Mouse (Mus musculus) thymus, adult 2 months (tissue): ENCODE measurements around the gene Meis2. TPM values are rescaled to one million over a fixed set of nuclear protein-coding genes. Genes with fewer than 3 reads are reported as not detected.

ENCODE experiments used
- DNase-seq: peaks from one replicate; pipeline ENCODE4 v3.0.0; 2021
- H3K27ac ChIP-seq: fragments of 200-500 bp; 2 replicates; pipeline ENCODE4 v1.5.1; 2012; ENCODE audit warnings: low read length, control low read depth; ENCODE audit not compliant: control insufficient read depth, insufficient read depth
- H3K27me3 ChIP-seq: fragments of 200-500 bp; 2 replicates; pipeline ENCODE4 v1.6.1; 2012; ENCODE audit warnings: mild to moderate bottlenecking, low read length, moderate library complexity, mixed read lengths; ENCODE audit not compliant: control insufficient read depth, insufficient read depth
- H3K36me3 ChIP-seq: fragments of 200-500 bp; 2 replicates; pipeline ENCODE4 v1.6.1; 2012; ENCODE audit warnings: mild to moderate bottlenecking, low read length, moderate library complexity; ENCODE audit not compliant: control insufficient read depth, insufficient read depth
- H3K4me1 ChIP-seq: fragments of 200-500 bp; replicated peaks from 2 replicates; pipeline ENCODE4 v1.6.1; 2012; ENCODE audit warnings: low read length; ENCODE audit not compliant: control insufficient read depth, insufficient read depth
- H3K4me3 ChIP-seq: fragments of 200-500 bp; 2 replicates; pipeline ENCODE4 v1.5.1; 2012; ENCODE audit warnings: mild to moderate bottlenecking, low read length, control low read depth, moderate library complexity; ENCODE audit not compliant: control insufficient read depth, insufficient read depth
- CTCF ChIP-seq: fragments of 200-500 bp; IDR thresholded peaks from 2 replicates; pipeline ENCODE4 v1.5.1; 2012; ENCODE audit warnings: mild to moderate bottlenecking, control low read depth, low read length, moderate library complexity, borderline replicate concordance; ENCODE audit not compliant: control insufficient read depth, poor library complexity, insufficient read depth; ENCODE audit errors: extremely low read depth
- POLR2A ChIP-seq: fragments of 200-500 bp; IDR thresholded peaks from 2 replicates; pipeline ENCODE4 v1.6.1; 2012; ENCODE audit warnings: mild to moderate bottlenecking, low read length, control low read depth, moderate library complexity; ENCODE audit not compliant: control insufficient read depth, poor library complexity, insufficient read depth; ENCODE audit errors: extremely low read depth
- WGBS: fragments of 180-500 bp; shearing (Covaris S2); methylation state at CpG from one replicate; pipeline ENCODE4 v1.1.7; 2018; 5-methylcytosine and 5-hydroxymethylcytosine counted together
- polyA plus RNA-seq: library from polyadenylated mRNA; depleted of rRNA; stranded (reverse); fragments of >200 nt; gene quantifications from 2 replicates; pipeline ENCODE4 v1.2.3, GENCODE M21; 2012

Gene Meis2
- polyA plus RNA-seq, 1 experiment = 10.5 TPM

DNA sequence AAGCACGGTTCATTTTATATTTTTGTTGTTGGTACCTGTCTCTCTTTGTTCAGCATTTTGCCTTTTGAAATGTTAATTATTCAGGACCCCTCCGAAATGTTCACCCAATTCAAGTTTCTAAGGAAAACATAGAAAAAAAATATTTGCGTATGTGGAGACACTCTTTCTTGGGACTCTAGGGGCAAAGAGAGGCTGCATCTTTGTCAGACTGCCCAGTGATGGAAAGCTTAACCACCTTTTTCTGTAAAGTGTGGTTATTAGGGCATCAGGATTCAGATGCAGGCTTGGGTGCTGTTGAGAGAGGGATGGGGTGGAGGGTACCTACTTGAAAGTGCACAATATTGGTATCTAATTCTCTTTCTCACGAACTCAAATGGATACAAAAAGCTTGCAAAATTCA, 212.4 kb downstream of the Meis2 start:
- TF ChIP-seq CTCF (no peak), POLR2A (no peak)
- Histone ChIP-seq H3K4me3 (no peak overlapping the region), H3K27me3 (peaks cover 13% of the 10 kb centered on the region; the same call in 1 of the 2 replicates), H3K4me1 (no peaks in the 10 kb centered on the region), H3K27ac (no peak overlapping the region), H3K36me3 (no peaks in the 10 kb centered on the region)
- 23% methylated on average over 4 of the region's 4 CpGs for WGBS
- no peak for DNase-seq

DNA sequence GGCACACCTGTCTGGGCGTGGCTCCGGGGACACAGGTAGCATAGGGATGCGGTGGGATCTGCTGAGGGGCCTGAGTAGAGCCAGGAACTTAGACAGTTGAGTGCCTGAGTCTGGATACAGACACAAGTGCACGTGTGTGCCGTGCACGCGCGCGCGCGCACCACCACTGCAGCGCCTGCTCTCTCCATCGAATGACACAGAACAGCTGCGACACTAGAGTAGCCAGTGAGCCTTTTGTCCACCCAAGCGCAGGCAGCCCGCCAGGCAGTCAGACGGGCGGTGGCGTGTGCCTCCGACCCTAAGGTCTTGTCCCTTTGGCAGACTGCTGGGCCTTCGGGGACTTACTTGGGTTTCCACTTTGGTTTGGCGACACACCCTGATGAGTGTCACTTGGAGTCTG, 213.0 kb downstream of the Meis2 start:
- Histone ChIP-seq H3K27me3 (peaks cover 8% of the 10 kb centered on the region; the same call in 1 of the 2 replicates), H3K4me3 (no peak overlapping the region; the same call in 1 of the 2 replicates), H3K27ac (no peak overlapping the region), H3K4me1 (no peaks in the 10 kb centered on the region), H3K36me3 (no peaks in the 10 kb centered on the region)
- DNase-seq = no peak
- 6% methylated on average over 22 of the region's 22 CpGs for WGBS
- TF ChIP-seq CTCF = no peak
- no peak for TF ChIP-seq POLR2A

DNA sequence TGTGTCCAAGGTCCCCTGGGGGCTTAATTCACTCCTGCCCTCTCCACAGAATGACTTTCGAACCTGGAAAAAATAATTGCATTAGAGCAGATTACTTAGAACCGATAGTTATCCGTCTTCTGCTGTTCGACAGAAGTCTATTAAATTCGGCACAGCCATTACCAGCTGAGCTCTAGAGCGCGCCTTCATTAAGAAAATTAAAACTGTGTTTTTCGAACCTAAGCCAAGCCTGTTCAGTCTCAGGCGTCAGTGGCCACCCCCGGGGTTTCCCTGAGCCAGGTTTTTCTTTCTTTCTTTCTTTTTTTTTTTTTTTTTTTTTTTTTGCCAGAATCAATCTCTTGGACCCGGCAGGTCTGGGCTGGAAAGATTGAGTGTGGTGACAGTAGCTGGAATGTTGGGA, 213.5 kb downstream of the Meis2 start:
- H3K4me1 ChIP-seq = no peaks in the 10 kb centered on the region
- TF ChIP-seq POLR2A (no peak), CTCF (no peak)
- peaks cover 4% of the 10 kb centered on the region; the same call in 1 of the 2 replicates for H3K27me3 ChIP-seq
- no peak for DNase-seq
- 51% methylated on average over 11 of the region's 11 CpGs for WGBS
- no peaks in the 10 kb centered on the region for H3K36me3 ChIP-seq
- no peak overlapping the region for H3K27ac ChIP-seq
- H3K4me3 ChIP-seq = no peak overlapping the region

DNA sequence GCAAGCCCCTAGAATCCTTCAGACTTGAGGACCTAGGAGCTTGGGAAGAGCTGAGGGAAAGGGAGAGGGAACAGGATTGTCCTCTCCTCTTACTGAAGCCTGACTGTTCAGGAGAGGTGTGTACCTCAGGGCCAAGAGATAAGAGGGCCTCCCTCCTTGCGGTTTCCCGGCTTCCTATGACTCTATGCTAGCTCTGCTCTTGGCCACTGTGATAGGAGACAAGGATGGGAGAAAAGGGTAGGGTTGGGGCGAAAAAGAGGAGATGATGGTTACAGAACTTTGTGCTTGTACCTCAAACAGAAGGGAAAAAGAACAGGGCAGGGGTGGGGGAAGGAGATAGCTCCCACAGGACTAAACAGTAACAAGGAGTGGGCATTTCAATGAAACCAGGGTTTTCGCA, 214.7 kb downstream of the Meis2 start:
- H3K27me3 ChIP-seq = peaks cover 3% of the 10 kb centered on the region; the same call in 1 of the 2 replicates
- no peaks in the 10 kb centered on the region for H3K4me1 ChIP-seq
- TF ChIP-seq CTCF = no peak
- WGBS = 87% methylated on average over 4 of the region's 4 CpGs
- no peak for DNase-seq
- no peaks in the 10 kb centered on the region for H3K36me3 ChIP-seq
- no peak overlapping the region for H3K27ac ChIP-seq
- no peak overlapping the region for H3K4me3 ChIP-seq

DNA sequence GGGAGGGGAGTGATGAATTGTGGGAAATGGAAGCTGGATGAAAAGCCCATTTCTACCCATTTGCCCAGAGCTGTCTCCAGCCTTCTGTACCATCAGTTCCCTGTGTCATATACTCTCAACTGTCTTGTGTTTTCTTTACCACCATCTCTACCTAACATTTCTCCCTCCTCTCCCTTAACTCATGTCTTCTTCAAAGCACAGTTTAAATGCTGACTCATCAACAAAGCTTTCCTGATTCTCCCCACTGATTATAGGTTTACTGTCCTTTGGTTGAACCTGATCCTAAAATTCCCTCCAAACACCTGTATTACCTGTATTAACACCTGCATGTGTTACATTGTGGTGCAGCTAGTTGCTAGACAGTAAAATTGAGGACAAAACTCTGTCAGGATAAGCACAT, 222.8 kb downstream of the Meis2 start:
- DNase-seq = no peak
- Histone ChIP-seq H3K36me3 (no peaks in the 10 kb centered on the region), H3K27me3 (no peaks in the 10 kb centered on the region), H3K4me1 (no peaks in the 10 kb centered on the region), H3K27ac (no peak overlapping the region), H3K4me3 (no peak overlapping the region)
- TF ChIP-seq POLR2A = no peak
- TF ChIP-seq CTCF = no peak

DNA sequence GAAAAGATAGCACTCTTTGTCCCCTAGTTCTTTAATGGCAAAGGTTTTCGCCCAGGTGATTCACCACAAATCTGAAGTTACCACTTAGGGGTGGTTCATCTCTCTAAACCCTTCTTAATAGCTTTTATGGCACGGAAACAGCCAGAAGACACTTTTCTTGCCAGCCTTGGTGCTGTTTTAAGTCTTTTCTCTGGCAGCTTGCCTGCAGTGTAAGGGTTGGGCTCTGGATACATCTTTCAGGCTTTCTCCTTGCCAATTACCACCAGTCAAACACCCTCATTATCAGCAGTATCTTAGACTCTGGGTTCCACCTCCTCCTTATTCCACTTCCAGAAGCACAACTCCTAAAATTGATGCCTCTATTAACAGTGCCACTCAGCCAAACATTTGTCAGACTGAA, 229.6 kb downstream of the Meis2 start:
- 87% methylated on average over 2 of the region's 2 CpGs for WGBS
- DNase-seq = no peak
- no peaks in the 10 kb centered on the region for H3K27me3 ChIP-seq
- no peak for TF ChIP-seq CTCF
- TF ChIP-seq POLR2A = no peak
- H3K36me3 ChIP-seq = no peaks in the 10 kb centered on the region
- H3K4me1 ChIP-seq = no peaks in the 10 kb centered on the region
- H3K4me3 ChIP-seq = no peak overlapping the region
- no peak overlapping the region for H3K27ac ChIP-seq

DNA sequence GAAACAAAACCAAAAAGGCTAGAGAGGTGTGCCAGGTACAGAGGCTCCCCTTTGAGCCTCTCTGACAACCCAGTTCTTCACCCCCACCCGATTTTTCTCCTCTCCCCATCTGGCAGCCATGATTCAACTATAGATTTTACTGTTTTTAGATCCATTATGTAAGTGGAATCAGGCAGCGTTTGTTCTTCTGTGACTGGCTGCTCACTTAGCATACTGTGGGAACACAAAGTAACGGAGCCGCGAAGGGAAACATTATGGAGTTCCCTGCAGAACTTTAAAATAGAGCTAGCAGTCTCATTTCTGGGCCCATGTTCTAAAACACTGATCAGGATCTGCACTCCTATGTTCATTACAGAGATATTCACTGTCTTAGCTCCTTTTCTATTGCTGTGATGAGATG, 243.3 kb downstream of the Meis2 start:
- Histone ChIP-seq H3K4me1 (no peaks in the 10 kb centered on the region), H3K36me3 (no peaks in the 10 kb centered on the region), H3K27ac (no peak overlapping the region), H3K4me3 (no peak overlapping the region), H3K27me3 (no peaks in the 10 kb centered on the region)
- no peak for DNase-seq
- TF ChIP-seq POLR2A = no peak
- no peak for TF ChIP-seq CTCF
- 94% methylated on average over 5 of the region's 5 CpGs for WGBS

DNA sequence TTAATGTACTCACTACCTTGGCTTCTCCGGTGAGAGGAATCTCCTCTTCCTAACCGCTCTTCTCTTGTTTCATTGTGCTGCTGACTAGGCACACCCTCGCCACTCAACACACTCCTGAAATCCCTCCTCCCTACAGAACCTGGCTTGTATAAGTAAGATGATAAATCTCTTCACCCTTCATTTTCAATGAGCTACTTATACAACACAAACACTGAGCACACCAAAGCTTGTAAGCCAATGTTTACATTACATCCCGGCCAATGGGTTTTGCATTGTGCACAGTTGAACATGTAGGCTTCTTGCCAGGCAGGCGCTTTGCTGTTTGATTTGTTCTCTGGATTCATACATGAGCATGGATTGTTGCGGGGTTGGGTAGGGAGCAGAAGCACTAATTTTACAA, 247.7 kb downstream of the Meis2 start:
- H3K27ac ChIP-seq = no peak overlapping the region
- DNase-seq = no peak
- no peaks in the 10 kb centered on the region for H3K36me3 ChIP-seq
- TF ChIP-seq POLR2A = no peak
- no peak for TF ChIP-seq CTCF
- no peaks in the 10 kb centered on the region for H3K27me3 ChIP-seq
- H3K4me1 ChIP-seq = no peaks in the 10 kb centered on the region
- no peak overlapping the region for H3K4me3 ChIP-seq
- WGBS = 92% methylated on average over 6 of the region's 6 CpGs
